Mouse (Mus musculus): ENCODE measurements at regions not wholly inside any gene's neighbourhood (a gene's known extent, or its start where the extent isn't known, plus 50 kb on each side); places are given as distances from the start of the nearest gene placed in this dataset.

GRCm38 (mm10) chr10:111695918-111696760 is 190.1 kb downstream of the Phlda1 start:
- no peak for TF ChIP-seq GATA1 (IDR thresholded peaks at IDR 0.05; ENCODE audit: low read length)

DNA sequence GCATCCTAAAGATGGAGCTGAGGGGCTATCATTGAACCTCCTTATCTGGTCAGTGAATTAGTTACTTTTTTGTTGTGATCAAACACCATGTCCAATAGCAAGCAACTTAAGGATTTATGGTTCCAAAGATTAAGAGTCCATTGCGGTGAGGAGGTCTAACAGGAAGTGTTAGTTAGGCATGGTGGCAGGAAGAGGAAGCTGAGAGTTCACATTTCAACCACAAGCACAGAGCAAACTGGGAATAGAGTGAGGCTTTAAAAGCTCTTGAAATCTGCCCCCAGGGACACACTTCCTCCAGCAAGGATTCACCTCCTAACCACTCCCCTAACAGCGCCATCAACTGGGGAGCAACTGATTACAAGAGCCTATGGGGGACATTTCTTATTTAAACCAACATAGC is 190.9 kb downstream of the Phlda1 start:
- TF ChIP-seq GATA1 (IDR thresholded peaks at IDR 0.05; ENCODE audit: low read length) = no peak

DNA sequence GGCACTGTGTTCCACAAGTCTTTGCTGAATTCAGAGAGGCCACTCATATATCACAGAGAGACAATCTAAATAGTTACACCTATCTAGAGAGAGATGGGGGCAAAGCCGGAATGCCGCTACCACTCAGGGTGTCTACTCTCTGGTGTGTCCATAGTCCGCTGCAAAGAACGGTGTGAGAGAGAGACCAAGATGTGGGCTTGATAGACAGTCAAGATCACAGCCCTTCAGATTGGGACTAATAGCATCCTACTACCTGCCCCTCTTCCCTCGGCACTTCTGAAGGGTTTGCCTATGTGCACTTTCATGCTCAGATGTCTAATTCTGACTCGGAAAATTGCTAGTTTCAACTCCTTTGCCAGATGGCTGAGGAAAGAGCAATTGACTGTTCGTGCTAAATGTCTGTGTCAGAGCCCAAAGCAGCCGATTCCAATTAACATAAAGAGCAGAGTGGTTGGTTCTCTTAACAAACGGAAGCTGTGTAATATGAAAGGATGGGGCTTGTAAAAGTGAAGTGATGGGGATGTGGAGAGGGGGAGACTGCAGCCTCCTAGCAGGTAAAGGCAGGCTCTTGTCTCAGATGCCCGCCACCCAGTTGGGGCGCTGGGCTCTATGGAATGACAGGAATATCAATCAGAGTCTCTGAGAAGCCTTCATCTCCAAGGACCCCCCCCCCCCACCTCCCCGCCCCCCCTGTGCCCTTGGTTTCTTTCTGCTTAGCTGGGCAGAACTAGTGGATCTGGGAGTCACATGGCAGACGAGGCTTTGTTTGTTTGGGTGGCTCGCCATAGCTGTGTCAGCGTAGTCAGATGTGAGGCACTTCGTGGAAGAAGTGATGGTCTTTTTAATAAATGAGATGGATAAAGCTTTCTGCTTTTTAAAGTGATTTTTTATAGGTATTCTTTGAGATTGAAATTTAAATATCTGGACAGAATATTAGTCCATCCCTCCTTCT is 193.7 kb downstream of the Phlda1 start:
- TF ChIP-seq GATA1 (IDR thresholded peaks at IDR 0.05; ENCODE audit: low read length) = no peak

DNA sequence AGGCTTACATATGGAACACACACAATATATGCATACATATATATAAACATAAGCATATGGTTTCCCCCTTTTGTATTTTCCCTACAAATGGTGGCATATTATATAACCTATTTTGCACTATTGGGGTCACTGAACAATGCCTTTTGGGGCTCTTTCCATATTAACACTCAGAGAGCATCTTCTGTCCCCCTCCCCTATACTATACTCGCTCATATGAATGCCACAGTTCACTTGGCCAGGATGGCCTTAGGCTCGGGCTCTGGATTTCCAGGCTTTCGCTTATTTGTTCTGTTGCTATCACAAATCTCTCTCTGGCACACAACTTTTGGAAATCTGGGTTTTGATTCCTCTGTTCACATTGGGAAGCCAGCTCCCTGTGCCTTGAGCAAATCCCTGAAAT is 194.5 kb downstream of the Phlda1 start:
- no peak for TF ChIP-seq GATA1 (IDR thresholded peaks at IDR 0.05; ENCODE audit: low read length)

GRCm38 (mm10) chr10:111701138-111701537 is 195.1 kb downstream of the Phlda1 start:
- TF ChIP-seq GATA1 (IDR thresholded peaks at IDR 0.05; ENCODE audit: low read length) = no peak

GRCm38 (mm10) chr10:111702435-111702834 is 196.3 kb downstream of the Phlda1 start:
- no peak for TF ChIP-seq GATA1 (IDR thresholded peaks at IDR 0.05; ENCODE audit: low read length)

- TF ChIP-seq GATA1 (IDR thresholded peaks at IDR 0.05; ENCODE audit: low read length) = no peak
Measured at GRCm38 (mm10) chr10:111703447-111703846, 197.4 kb downstream of the Phlda1 start.

- TF ChIP-seq GATA1 (IDR thresholded peaks at IDR 0.05; ENCODE audit: low read length) = no peak
Measured at GRCm38 (mm10) chr10:111711519-111712113, 205.5 kb downstream of the Phlda1 start.

DNA sequence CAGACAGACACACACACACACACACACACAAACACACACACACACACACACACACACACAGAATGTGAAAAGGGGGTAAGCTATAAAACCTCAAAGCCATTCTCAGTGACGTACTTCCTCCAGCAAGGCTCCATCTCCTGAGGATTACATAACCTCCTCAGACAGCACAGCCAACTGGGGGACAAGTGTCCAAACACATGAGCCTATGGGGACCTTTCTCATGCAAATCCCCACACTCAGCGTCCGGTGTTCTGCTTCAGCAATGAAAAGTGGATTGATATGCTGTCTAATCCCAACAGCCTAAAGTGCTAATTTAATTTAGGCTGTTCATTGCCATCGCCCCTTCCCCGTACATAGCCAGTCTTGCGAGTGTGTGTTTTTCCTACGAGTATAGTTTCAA is 206.9 kb downstream of the Phlda1 start:
- no peak for TF ChIP-seq GATA1 (IDR thresholded peaks at IDR 0.05; ENCODE audit: low read length)

DNA sequence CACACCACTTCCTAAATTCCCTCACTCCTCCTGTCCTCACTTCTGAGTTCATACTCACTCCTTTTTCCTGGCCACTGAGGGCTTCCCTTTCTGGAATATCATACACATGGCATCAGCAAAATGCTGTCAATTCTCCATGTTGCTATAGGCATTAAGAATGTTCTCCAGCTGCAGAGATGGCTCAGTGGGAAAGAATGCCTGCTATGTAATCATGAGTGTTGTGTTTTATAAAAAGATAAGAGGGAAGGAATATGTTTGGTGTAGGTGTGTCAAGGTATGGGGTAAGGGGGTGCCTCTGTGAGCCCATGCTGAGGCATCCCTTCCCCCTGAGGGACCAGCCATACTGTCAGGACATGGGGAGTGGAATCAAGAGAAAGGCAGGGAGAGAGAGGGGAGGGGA is 207.6 kb downstream of the Phlda1 start:
- TF ChIP-seq GATA1 (IDR thresholded peaks at IDR 0.05; ENCODE audit: low read length) = no peak

- no peak for TF ChIP-seq GATA1 (IDR thresholded peaks at IDR 0.05; ENCODE audit: low read length)
Measured at GRCm38 (mm10) chr10:111715172-111715571, 209.1 kb downstream of the Phlda1 start.

DNA sequence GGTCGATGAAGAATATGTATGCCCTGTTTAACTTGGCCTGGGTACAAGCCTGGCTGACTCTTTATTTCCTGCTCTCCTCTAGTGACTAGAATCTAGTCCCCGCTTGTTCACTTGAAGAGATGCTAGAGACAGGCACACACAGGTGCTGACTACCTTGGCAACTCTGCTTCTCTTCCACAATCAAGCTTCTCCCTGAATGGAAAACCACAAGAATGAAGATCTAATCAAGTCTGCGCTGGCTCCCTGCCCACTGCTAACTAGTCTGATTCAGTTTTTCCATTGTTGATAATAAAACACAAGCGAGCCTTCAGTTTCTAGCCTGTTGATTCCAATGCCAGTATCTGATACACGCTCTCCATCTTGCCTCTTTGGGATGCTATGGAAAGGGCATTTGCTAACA is 213.5 kb downstream of the Phlda1 start:
- TF ChIP-seq GATA1 (IDR thresholded peaks at IDR 0.05; ENCODE audit: low read length) = no peak

DNA sequence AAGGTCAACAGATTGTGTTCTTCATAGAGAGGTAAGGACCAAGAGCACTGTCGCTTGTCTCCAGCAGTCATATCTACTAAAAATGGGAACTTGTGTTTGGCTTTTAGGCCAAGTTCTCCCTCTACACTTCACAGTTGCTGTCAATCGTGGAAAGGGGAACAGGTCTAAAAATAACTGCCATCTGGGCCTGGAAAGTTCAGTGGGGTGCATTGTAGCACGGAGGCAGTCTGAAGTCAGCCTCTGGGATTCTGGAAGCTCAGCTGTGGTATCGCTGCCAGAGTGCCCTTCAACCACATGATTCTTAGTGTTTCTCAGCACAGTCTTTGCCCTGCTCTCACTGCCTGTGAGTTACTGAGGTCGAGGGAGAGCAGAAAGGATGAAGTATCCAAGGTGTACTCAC is 215.0 kb downstream of the Phlda1 start:
- no peak for TF ChIP-seq GATA1 (IDR thresholded peaks at IDR 0.05; ENCODE audit: low read length)

- TF ChIP-seq GATA1 (IDR thresholded peaks at IDR 0.05; ENCODE audit: low read length) = no peak
Measured at GRCm38 (mm10) chr10:111723885-111724284, 217.8 kb downstream of the Phlda1 start.

DNA sequence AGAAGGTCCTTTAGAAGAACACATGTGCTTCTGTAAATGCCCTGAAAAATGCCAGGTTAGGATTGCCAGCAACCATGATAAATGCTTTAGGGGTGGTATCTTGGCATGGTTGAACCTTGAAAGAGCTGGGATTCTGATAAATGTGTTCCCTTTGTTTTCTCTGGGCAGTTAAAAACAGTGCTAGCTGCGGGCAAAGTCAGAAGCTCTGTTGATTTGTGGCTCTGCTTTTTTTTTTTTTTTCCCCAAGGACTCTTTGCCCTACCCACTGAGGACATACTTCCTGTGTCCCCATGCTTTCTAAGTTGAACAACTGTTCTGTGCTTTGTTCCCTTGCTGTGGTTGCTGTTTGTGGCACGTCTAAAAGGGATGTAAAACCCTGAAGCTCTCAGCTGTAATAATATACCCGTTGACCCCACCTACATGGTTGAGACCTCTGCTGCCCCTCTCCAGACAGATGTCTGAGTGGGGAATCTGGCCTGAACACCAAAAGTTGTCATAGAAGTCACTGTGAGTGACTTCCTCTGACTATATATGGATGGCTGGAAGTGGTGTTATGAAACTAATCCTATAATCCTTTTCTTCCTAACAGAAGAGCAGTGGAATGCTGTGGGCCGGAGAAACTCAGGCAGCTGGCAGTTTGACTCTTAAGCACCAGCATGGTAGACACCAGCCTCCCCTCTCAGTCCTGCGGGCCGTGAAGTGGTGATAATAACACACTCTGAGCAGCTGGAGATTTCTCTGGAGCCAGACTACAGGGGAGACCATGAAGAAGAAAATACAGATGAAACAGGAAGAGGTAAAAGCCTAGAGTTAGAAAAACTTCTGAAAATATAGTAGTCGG is 218.7 kb downstream of the Phlda1 start:
- TF ChIP-seq GATA1 (IDR thresholded peaks at IDR 0.05; ENCODE audit: low read length) = no peak
